Mouse (Mus musculus) kidney, embryonic 14.5 days (tissue): ENCODE measurements around the gene Mzf1. TPM values are rescaled to one million over a fixed set of nuclear protein-coding genes. Genes with fewer than 3 reads are reported as not detected.
A peak's percentile ranks its signal among the peaks of the same experiment; 100 is the strongest.
"Not testable (repeated sequence)": the region's sequence is repeated elsewhere in the genome, so short reads cannot be mapped to it uniquely, and the experiment has no call there.

Source experiments
- ATAC-seq: fragments of 200-750 bp; cut with Nextera tagmentation; 2 replicates; pipeline ENCODE4 v1.8.0; 2017; ENCODE audit warnings: moderate number of reproducible peaks, mild to moderate bottlenecking, moderate TSS enrichment, moderate library complexity; ENCODE audit not compliant: low FRiP score, low TSS enrichment
- H3K27ac ChIP-seq: fragments of 300-500 bp; sonication (generic); 2 replicates; pipeline ENCODE4 v1.5.1; 2014; ENCODE audit warnings: low read depth, mild to moderate bottlenecking, low read length, moderate library complexity, mixed read lengths
- H3K27me3 ChIP-seq: fragments of 300-500 bp; sonication (generic); 2 replicates; pipeline ENCODE4 v1.6.1; 2014; ENCODE audit warnings: mild to moderate bottlenecking, low read length; ENCODE audit not compliant: control insufficient read depth, insufficient read depth
- H3K36me3 ChIP-seq: fragments of 300-500 bp; sonication (generic); 2 replicates; pipeline ENCODE4 v1.6.1; 2014; ENCODE audit warnings: low read length, mixed read lengths; ENCODE audit not compliant: control insufficient read depth, insufficient read depth
- H3K4me1 ChIP-seq: fragments of 300-500 bp; sonication (generic); 2 replicates; pipeline ENCODE4 v1.6.1; 2014; ENCODE audit warnings: low read length, mixed read lengths; ENCODE audit not compliant: control insufficient read depth, insufficient read depth
- H3K4me2 ChIP-seq: fragments of 300-500 bp; sonication (generic); replicated peaks from 2 replicates; pipeline ENCODE4 v1.6.1; 2014; ENCODE audit warnings: low read depth, mild to moderate bottlenecking, low read length
- H3K4me3 ChIP-seq: fragments of 300-500 bp; sonication (generic); 2 replicates; pipeline ENCODE4 v1.5.1; 2014; ENCODE audit warnings: mild to moderate bottlenecking, low read length
- H3K9ac ChIP-seq: fragments of 300-500 bp; sonication (generic); 2 replicates; pipeline ENCODE4 v1.6.1; 2014; ENCODE audit warnings: low read depth, mild to moderate bottlenecking, low read length, moderate library complexity
- H3K9me3 ChIP-seq: fragments of 300-500 bp; sonication (generic); 2 replicates; pipeline ENCODE4 v1.6.1; 2016; ENCODE audit warnings: low read length; ENCODE audit not compliant: control insufficient read depth
- WGBS: fragments of 180-500 bp; shearing (Covaris S2); extraction: QIAGEN DNeasy Blood & Tissue Kit; methylation state at CpG from one replicate; pipeline ENCODE4 v1.1.7; 2014; 5-methylcytosine and 5-hydroxymethylcytosine counted together
- polyA plus RNA-seq: library from polyadenylated mRNA; unstranded; fragments of >200 nt; fragmentation: Nextera tagmentation; extraction: Ambion mirVana; gene quantifications from 2 replicates; pipeline ENCODE4 v1.2.1, GENCODE M21; 2014

Gene Mzf1
- polyA plus RNA-seq, result 2.4 and 3.2 TPM in 2 replicates

- 0% methylated on average over 41 of the region's 41 CpGs for WGBS
- peak within 1 kb of the TSS; percentile 55 for H3K4me2 ChIP-seq
Measured at GRCm38 (mm10) chr7:13054287-13055010, at the start of gene Mzf1. Mzf1 (minus strand) TSS chr7:13054764.

DNA sequence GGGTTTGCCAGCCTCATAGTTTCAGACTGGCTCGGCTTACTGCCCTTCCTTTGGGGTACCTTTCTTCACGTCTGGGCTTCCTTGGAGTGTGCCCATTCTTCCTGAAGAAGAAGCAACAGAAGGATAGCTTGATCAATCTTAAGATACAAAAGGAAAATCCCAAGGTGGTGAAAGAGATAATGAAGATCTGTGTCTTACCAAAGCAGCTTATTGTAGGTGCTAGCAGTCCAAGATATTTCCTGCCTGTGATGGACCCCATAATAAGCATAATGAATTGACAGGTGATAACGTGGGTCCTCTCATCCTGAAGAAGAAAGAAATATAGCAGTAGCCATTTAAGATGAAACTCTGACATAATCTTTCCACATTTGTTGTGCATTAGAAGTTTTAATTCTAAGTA is 40.5 kb upstream of the Mzf1 start, which contains the start of gene Vmn1r85:
Gene Vmn1r85, minus strand, starts transcription at position 101 of the 400 bp plus-strand sequence.
- H3K4me2 ChIP-seq, result no peak within 1 kb of the TSS
- no peaks in the 10 kb centered on the region for H3K9me3 ChIP-seq
- no peak within 1 kb of the TSS for H3K4me3 ChIP-seq
- WGBS, result 78% methylated on average over 3 of the region's 3 CpGs
- no peaks in the 10 kb centered on the region for H3K4me1 ChIP-seq
- H3K9ac ChIP-seq, result no peak within 1 kb of the TSS
- no peak within 1 kb of the TSS for H3K27ac ChIP-seq
- no peaks in the 10 kb centered on the region for H3K27me3 ChIP-seq
- H3K36me3 ChIP-seq, result no peaks in the 10 kb centered on the region
- no peak for ATAC-seq

More at GRCm38 (mm10) chr7:13054287-13055010, at the start of gene Mzf1:
- Histone ChIP-seq H3K27ac (peak within 1 kb of the TSS; percentile 76; the same call in 1 of the 2 replicates), H3K4me3 (peak within 1 kb of the TSS; percentile 63), H3K4me1 (no peaks in the 10 kb centered on the region), H3K36me3 (no peaks in the 10 kb centered on the region), H3K9me3 (no peaks in the 10 kb centered on the region), H3K9ac (peak within 1 kb of the TSS; percentile 70), H3K27me3 (no peaks in the 10 kb centered on the region)
- ATAC-seq, result peak; percentile 94

GRCm38 (mm10) chr7:13072293-13072692 is 17.7 kb upstream of the Mzf1 start:
- Histone ChIP-seq H3K9me3 (no peaks in the 10 kb centered on the region), H3K27ac (no peak overlapping the region), H3K4me1 (no peaks in the 10 kb centered on the region), H3K9ac (no peak overlapping the region), H3K4me3 (no peak overlapping the region), H3K27me3 (no peaks in the 10 kb centered on the region), H3K36me3 (no peaks in the 10 kb centered on the region), H3K4me2 (no peak overlapping the region)
- ATAC-seq, result no peak
- 62% methylated on average over 5 of the region's 5 CpGs for WGBS

DNA sequence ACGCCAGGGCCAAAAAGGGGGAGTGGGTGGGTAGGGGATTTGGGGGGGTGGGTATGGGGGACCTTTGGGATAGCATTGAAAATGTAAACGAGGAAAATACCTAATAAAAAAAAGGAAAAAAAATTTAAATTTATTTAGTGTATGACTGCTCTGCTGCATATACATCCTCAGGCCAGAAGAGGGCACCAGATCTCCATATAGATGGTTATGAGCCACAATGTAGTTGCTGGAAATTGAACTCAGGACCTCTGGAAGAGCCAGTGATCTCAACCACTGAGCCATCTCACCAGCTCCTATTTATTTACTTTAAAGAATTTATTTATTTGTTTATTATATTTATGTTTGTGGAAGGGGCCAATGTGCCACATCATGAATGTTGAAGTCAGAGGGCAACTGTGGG is 8.8 kb upstream of the Mzf1 start:
- H3K4me1 ChIP-seq, ATAC-seq, H3K27ac ChIP-seq, H3K27me3 ChIP-seq, H3K4me2 ChIP-seq, H3K36me3 ChIP-seq, H3K9me3 ChIP-seq, H3K9ac ChIP-seq, H3K4me3 ChIP-seq: not testable (repeated sequence)
- WGBS, result 27% methylated on average over 1 of the region's 2 CpGs

DNA sequence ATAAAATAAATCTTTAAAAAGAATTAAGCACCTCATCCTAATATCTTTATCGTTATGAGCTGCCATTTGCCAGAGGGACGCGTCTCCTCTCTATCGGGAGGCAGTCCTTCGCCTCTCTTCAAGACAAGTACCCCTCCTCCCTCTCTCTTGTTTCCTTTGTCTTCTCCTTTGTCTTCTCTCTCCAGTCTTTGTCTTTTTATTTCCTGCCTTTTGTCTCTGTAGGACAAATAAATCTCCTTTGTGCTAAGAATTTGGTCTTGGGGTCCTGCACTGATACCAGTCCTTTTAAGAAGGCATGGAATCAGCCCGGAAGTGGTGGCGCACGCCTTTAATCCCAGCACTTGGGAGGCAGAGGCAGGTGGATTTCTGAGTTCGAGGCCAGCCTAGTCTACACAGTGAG is 5.0 kb upstream of the Mzf1 start:
- WGBS, result 89% methylated on average over 9 of the region's 9 CpGs
- H3K4me3 ChIP-seq, result no peak overlapping the region
- H3K27ac ChIP-seq, result no peak overlapping the region
- no peak for ATAC-seq
- H3K36me3 ChIP-seq, result no peaks in the 10 kb centered on the region
- no peaks in the 10 kb centered on the region for H3K27me3 ChIP-seq
- H3K4me1 ChIP-seq, result no peaks in the 10 kb centered on the region
- H3K9me3 ChIP-seq, result no peaks in the 10 kb centered on the region
- H3K9ac ChIP-seq, result no peak overlapping the region
- no peak overlapping the region for H3K4me2 ChIP-seq

DNA sequence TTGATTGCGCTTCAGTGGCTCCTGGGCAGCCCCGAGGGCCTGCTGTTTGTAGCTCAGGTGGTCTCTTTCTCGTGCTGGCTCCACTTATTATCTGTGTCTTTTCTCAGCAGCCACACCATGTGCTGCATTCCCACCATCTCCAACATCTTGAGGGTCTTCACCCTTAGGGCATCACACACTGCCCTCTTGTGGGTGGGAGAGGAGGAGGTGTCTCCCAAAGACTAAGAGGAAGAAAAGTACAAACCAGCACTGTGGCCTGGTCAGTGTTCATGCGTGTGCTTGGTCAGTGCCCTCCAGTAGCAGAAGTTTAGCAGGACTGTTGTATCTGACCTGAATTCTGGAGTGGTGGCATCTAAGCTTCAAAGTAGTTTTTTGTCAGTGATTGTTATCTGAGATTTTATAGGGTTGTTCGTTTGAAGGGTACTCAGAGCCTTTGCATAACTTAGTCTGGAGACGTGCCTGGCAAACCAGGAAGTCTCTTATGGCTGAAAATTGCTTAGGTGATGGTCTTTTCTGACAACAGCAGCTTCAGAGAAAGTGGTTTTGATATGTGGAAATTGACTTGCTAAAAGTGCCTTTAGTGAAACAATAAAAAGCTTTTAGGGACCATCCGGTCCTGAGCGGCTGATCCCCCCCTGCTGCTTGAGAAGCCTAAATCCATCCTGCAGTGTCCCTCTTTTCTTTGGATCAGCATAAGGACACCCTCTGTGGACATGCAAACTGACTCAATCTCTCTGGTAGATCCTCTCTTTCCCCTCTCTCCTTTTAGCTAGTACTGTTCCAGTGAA is 2.5 kb upstream of the Mzf1 start:
- no peaks in the 10 kb centered on the region for H3K9me3 ChIP-seq
- 54% methylated on average over 8 of the region's 8 CpGs for WGBS
- H3K4me1 ChIP-seq, result no peaks in the 10 kb centered on the region
- H3K27ac ChIP-seq, result no peak overlapping the region
- H3K4me2 ChIP-seq, result no peak overlapping the region
- no peak overlapping the region for H3K9ac ChIP-seq
- H3K4me3 ChIP-seq, result no peak overlapping the region
- H3K27me3 ChIP-seq, result no peaks in the 10 kb centered on the region
- no peak for ATAC-seq
- H3K36me3 ChIP-seq, result no peaks in the 10 kb centered on the region

DNA sequence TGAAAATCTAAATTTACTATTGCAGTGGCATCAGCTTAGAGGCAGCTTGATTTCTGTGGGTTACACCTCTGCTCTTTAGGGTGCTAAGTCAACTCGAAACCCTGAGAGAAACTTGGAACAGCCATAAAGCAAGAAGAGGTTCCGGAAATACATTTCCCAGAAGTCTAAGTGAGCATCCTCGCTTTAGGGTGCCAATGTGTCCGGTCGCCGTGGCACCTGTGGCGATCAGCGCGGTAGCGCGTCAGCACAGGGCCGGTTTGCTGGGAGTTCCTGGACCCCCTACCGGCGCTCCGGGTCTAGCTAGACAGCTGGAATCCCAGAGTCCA is 640 bp downstream of the Mzf1 start:
- no peak for ATAC-seq
- Histone ChIP-seq H3K4me3 (peak overlapping the region; percentile 63), H3K9ac (peak overlapping the region; percentile 70), H3K27me3 (no peaks in the 10 kb centered on the region), H3K4me1 (no peaks in the 10 kb centered on the region), H3K4me2 (peak overlapping the region; percentile 55), H3K36me3 (no peaks in the 10 kb centered on the region), H3K9me3 (no peaks in the 10 kb centered on the region), H3K27ac (no peak overlapping the region)
- 3% methylated on average over 15 of the region's 15 CpGs for WGBS

- Histone ChIP-seq H3K9me3 (no peaks in the 10 kb centered on the region), H3K27me3 (no peaks in the 10 kb centered on the region), H3K9ac (no peak overlapping the region; the same call in 1 of the 2 replicates), H3K4me1 (no peaks in the 10 kb centered on the region), H3K27ac (no peak overlapping the region), H3K4me3 (peak overlapping the region; percentile 63), H3K4me2 (peak overlapping the region; percentile 55), H3K36me3 (no peaks in the 10 kb centered on the region)
- 88% methylated on average over 2 of the region's 2 CpGs for WGBS
- ATAC-seq, result no peak
Measured at GRCm38 (mm10) chr7:13053501-13053900, 1.1 kb downstream of the Mzf1 start.

DNA sequence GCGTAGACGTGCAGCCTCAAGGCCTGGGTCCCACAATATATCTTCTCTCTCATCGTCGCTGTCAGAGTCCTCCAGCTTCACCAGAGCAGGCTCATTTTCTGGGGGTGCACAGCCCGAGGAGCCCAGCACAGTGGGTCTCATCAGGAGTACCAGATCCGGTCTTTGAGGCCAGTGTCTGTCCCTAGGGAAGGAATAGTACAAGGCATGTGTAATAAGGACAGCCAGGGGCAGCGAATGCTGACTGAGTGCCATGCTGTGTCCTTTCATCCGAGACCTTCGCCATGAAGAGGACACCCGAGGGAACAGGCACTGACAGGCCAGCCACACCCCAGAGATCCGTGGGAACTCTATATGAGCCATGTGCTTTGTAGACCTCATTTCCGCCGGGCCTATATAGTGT is 1.6 kb downstream of the Mzf1 start:
- no peak overlapping the region for H3K27ac ChIP-seq
- no peak overlapping the region for H3K4me2 ChIP-seq
- H3K4me1 ChIP-seq, result no peaks in the 10 kb centered on the region
- H3K9ac ChIP-seq, result no peak overlapping the region
- 90% methylated on average over 13 of the region's 13 CpGs for WGBS
- ATAC-seq, result no peak
- H3K36me3 ChIP-seq, result no peaks in the 10 kb centered on the region
- no peak overlapping the region for H3K4me3 ChIP-seq
- no peaks in the 10 kb centered on the region for H3K9me3 ChIP-seq
- H3K27me3 ChIP-seq, result no peaks in the 10 kb centered on the region
